Mouse (Mus musculus) telencephalon, adult 2 months (tissue): ENCODE measurements at regions not wholly inside any gene's neighbourhood (a gene's known extent, or its start where the extent isn't known, plus 50 kb on each side); places are given as distances from the start of the nearest gene placed in this dataset.

Experiments used
- DNase-seq: peaks from one replicate; pipeline ENCODE4 v3.0.0-alpha.2; 2011; ENCODE audit warnings: low read depth, low spot score

DNA sequence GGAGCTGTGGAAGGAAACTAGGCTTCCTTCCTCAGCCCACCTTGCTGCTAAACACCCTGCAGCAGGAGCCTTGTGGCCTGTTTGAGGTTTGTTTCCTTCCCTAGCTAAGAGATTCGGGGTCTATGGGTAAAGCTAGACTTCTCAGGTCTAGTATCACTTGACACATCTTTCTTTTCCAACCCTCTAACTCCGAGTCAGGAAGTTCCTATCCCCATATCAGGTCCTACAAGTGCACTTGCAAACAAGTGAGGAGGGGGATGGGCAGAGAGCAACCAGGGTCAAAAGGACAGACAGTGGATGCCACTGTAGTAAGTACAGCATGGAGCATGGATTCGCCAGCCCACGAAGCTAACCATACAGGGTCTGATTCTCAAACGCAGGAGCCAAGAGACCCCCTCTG is 73.5 kb downstream of the Ets2 start:
- no peak for DNase-seq

DNA sequence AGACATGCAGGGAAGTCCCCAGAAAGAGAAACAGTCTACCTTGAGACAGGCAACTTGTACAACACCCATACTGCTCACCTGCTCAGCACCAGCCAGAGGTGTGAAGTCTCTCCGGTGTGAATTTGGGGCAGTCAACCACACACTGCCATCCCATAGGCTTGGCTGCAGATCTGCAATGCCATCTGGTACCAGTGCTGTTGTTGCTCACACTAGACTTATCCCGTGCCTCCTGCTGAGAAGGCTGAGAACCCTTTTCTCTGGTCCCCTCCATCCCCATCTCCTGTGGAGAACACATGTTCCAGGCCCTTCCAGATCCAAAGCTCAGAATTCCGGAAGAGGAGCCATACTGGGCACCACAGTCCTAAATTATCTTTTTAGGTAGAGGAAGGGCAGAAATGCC is 71.3 kb downstream of the Ets2 start:
- no peak for DNase-seq
